Mouse (Mus musculus): ENCODE data around the gene Slc9a5. TPM values are rescaled to one million over a fixed set of nuclear protein-coding genes. Genes with fewer than 3 reads are reported as not detected.

Gene Slc9a5
- total RNA-seq, 1 experiment from 2014 or later: 2.7 TPM

DNA sequence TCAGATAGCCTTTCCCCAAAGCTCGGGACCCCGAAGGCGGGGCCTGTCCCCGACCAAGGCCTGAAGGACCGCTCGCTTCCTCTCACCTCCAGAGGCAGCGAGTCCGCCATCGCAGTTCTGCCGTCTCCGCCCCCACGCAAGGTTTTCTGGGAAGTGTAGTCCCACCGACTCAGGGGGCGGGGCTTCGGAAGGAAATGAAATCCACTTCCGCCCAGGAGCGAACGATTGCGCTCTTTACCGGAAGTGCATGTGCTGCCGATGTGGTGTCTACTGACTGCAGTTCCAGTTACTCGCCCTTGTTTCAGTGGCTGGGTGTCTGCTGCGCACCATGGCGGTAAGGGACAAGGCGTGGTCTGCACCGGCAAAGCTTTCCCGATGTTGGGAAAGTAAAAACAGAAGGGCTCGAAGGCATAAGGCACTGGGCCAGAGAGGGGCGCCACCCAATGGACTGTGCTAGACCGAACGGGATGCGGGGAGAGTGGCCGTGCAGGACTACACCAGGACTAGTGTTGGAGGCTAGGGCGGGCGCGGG lies 22.4 kb upstream of the Slc9a5 start, which contains the start of the genes Lrrc29 and Tmem208:
Lrrc29 (minus strand) TSS at position 138 of the 532 bp plus-strand sequence.
Tmem208 (plus strand) TSS at position 214 of the 532 bp plus-strand sequence.
- peak; percentile 96 for DNase-seq

DNA sequence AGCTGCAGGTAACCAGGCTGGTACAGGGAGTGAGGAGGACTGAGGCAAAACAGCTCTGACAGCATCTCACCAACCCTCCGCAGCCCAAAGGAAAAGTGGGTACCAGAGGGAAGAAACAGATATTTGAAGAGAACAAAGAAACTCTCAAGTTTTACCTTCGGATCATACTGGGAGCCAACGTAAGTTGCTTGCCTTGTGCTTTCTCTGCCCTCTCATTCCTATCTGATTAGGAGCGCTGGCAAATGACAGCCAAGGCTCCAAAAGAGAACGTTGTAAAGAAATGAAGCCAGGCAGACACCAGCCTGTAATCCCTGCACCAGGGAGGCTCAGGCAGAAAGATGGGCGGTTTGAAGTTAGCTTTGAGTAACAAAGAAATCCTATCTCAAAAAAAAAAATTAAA lies 21.7 kb upstream of the Slc9a5 start:
- no peak for DNase-seq

DNA sequence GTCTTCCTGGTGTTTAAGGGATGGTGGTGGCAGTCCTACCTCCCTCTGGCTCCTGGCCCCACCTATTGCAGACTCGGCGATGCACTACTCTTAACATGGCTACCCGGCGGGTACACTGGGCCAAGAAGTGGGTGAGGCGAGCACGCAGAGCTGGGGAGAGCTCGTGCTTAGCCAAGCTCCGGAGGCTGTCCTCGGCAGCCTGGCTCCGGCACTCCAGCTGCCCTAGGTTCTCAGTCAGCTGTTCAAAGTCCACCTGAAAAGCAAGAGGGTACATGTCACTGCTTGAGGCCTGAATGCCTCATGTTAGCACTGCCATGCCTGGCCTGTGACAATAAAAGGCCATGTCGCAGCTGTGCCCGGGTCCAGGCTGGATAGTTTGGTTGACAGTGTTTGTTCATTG lies 18.3 kb upstream of the Slc9a5 start:
- DNase-seq: no peak

DNA sequence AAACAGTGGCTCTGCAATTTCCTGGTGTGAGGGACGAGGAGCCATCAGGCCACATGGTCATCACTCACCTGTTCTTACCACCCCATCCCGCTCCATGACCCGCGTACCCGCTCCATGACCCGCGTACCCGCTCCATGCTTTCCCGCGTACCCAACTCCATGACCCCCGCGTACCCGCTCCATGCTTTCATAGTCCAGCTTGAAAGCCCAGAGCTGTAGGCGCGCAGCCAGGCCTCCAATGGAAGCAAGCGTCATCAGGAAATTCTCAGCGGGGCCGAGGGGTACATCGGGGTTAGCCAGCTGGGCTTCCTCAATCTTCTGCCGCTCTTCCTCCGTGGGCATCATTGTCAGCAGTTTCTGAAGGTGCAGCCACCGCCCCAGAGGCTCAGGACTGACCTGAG lies 17.2 kb upstream of the Slc9a5 start:
- DNase-seq: no peak

DNA sequence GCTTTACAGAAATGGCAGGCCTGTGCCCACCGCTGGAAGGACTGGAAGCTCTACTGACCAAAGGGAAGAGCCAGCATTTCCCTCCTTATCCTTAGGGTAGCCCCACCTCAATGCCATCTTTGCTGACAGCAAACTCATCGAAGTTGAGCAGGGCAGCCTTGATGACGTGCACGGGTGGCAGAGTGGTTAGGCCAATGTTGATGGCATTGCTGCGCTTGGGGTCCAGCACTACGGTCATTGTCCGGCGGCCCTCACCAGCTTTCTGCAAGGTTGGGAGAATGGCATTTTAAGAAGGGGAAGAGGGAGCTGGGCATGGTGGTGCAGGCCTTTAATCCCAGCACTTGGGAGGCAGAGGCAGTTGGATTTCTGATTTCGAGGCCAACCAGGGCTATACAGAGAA lies 16.7 kb upstream of the Slc9a5 start:
- no peak for DNase-seq

DNA sequence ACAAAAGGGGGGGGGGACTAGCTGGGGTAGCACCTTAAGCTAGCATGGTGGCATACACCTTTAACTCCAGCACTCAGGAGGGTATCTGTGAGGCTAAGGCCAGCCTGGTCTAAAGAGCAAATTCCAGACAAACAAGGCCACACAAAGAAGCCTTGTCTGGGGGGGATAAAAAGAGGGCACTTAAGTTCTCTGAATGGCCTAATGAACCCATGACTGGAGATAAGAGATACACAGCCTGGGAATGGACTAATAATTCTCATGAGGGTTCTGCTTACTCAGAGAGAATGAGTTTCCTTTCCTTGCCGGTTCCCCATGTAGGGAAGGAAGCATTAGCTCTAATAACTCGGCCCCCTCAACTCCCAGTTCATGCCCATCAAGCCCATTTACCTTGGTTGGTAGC lies 16.1 kb upstream of the Slc9a5 start:
- DNase-seq: no peak

DNA sequence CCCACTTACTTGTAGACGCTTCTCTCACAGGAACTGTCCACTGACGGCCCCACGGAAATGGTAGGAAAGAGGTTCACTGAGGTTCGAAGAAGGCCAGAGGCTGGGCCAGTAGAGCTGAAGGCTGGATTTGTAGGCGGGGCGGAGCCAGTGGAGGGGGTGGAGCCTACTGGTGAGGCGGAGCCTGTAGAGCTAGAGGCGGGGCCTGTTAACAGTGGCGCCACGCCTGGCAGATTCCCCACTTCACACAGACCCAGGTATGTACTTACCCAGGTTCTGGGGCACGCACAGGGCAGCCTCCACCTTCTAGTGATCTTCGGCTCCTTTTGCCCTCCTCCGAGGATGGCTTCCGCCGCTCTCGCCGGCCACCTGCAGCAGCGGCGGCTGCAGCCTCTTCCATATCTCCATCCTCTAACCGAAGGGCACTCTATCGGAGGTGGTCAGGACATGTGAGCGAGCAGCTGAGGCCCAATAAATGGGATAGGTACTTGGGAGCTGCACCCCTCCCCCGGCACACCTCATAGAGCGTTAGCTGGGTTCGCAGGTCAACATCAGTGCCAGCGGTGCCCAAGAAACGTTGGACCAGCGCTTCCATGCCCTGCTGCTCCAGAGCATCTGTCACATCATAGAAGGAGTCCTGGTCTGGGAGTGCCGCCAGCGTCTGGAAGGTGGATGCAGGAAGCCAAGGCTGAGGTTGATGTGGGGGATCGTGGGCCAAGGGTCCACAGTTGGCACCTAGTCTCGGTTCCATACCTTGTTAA lies 12.1 kb upstream of the Slc9a5 start:
- no peak for DNase-seq

DNA sequence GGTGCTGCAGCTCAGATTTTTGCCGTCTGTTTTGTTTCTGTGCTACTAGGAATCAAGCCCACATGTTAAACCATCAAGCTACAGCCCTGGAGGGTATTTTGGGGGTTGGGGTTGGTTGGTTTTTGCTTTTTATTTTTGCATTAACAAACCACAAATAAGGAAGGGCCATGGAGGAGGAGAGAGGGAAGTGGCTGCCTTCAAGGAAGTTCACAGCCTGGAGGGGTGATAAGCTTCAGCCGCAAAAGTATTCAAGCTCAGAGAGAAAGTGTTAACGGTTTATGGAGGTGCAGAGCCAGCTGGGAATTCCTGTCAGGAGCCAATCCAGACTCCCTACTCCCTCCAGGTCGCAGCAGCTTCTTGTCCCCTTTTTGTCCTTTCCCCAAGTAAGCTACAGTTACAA lies 9.7 kb upstream of the Slc9a5 start:
- no peak for DNase-seq

DNA sequence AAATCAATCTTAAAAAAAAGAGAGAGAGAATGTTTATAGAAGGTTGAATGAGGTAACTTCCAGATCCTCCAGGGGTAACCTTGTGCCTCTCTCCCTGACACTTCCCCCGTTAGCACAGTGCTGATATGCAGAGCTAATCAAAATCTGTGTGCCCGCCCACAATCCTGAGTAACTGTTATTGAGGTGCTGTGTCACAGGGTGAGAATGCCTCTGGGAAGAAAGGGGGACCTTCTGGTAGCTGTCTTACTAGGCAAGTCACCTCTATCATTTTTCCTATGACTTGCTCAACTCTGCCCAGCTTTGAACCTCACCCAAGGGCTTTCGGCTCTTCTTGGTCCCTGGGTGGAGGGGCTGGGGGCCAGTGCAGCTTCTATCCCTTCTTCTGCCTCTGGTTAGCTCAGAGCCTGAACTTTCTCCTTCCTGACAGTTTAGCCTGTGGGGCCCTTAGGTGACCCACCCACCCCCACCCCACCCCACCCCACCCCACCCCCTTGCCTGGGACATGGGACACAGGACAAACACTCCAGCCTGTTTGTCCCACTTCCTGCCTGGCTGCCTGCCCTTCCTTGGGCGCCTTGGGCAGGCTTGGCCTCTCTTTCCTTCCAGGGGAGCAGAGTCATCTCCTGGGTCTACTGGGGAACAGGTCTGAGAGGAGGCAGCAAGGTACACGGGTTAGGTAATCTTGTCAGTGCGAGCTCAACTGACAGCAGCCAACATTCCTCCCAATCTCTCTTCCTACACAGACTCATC lies 8.6 kb upstream of the Slc9a5 start:
- DNase-seq: no peak

DNA sequence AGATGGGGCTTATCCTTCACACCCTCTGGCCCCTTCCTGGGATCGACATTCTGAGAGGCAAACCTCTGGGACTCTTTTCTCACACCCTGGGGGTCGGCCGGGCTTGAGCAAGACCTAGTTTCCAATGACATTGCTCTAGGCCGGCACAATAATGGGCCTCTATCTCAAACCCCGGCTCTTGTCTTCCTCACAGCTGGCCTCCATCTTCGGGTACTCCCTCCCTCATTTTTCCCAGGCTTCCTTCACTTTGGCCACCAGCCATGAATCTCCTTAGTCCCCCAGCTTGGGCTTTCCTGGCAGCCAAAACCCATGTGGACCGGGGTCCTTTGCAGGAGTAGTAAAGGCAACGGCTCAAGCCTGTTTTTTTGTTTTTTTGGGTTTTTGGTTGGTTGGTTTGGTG lies 7.2 kb upstream of the Slc9a5 start:
- DNase-seq: no peak

DNA sequence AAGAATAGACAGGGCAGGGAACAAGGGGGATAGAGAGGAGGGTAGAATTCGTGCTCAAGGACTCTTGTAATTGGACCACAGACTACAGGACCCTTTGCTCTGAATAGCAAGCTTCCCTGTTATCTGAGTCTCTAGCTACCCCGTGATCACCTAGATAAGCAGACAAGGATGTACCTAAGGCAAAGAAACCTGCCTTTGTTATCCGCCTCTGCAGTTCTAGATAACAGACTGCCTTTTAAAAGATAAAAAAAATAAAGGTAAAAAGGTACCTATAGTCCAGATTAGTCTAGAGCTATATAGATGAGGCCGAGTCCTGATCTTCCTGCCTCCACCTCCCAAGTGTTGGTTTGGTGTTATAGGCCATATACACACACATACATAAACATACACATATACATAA lies 5.9 kb upstream of the Slc9a5 start:
- DNase-seq: no peak

DNA sequence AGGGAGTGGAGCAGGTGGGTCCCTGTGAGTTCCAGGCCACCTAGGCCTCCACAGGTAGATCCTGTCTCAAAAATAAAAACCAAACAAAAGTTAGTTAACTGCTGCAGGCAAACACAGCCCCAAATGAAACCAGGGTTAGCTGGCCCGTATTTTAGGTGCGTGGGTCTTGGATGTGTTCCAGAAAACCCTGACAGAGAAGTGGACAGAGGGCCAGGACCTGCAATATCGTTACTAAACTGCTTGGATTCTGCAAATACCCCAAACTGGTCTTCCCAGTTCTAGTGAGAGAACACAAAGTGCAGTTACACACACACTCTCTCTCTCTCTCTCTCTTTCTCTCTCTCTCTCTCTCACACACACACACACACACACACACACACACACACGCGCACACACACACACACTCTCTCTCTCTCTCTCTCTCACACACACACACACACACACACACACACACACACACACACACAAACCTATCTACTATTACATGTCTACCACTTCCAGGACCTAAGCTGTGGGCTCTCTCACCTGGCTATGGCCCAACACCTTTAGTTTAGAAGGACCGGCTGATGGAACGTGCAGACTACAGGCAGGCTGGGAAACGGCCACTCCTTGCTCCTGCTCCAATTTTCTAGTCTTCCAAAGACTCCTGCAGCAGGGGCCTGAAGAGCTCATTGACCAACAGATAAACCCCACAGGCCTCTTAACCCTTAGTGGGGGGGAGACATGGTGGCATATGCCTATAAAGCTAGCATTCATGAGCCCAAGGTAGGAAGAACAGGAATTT lies 4.7 kb upstream of the Slc9a5 start:
- no peak for DNase-seq

DNA sequence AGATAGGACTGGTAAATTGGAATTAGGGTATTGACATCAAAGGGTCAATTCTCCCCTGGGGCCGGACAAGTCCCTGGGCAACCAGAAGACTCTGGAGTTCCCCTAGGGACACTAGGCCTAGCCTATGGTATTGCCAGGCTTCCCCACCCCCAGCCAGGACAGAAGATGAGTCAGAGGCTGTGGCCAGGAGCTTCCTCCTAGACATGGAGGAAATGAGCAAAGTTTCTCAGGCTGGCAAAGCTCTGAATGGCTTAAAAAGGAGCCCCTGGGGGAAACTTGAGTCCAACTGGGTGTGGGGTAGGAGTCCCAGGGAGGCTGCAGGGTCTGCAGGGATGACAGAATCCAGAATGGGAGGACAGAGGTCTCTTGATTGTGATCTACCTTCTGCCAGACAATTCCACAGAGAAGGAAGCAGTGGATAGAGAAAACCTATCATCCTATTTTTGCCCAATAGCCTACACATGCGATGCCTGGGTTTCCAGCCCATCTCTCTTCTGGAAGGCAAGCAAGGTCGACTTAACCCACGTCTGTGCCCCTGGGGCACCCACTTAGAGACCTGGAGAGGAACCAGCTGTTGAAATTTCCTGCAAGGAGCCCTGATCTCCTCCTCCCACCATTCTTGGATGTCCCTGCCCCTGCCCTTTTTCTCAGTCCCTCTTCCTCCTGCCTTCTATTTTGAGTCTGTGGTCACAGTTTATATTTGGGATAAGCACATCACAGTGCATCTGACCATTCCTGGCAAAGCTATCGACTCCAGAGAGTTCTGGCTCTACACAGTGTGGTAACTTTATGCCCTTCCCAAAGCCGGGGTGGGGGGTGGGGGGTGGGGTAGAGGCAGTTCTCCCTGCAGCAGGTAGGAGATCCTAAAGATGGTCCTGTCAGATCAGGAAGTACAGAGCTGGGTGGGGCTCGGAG lies 3.3 kb upstream of the Slc9a5 start:
- DNase-seq: peak; percentile 53

DNA sequence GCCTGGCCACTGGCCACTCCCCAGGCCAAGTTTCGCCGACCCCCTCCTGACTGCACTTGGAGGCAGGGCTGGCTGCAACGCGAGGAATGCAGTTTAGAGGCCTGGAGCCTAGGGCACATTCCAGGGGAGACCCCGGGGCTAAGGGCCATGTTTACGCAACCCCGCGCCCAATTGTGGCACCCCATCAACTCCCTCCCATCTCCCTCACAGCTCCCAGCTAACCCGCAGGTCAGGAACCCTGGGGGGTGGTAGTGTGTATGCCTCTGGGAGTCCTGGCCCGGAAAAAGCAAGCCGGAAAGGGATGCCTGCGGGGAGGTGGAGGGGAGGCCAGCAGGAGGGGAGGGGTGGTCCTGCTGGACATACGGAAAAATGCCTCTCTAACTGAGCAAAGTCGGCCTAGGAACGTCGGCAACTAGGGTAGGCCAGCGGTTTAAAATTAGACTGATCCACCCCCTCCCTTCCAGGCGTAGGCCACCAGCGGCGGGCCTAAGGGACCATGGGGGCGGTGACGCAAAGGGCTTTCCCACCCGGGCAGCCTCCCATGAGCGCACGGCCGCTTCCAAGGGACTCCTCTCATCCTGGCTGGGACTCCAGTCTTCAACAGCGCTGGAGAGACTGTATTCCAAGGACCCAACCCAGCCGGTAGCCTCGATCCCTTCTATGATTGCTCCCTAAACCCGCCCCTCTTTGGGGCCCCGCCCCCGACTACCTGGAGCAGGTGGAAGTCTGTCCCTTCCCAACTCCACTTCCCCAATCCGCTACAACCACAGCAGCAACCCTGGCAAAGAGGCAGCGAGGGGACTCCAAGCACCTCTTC lies 1.8 kb upstream of the Slc9a5 start:
- peak; percentile 53 for DNase-seq

DNA sequence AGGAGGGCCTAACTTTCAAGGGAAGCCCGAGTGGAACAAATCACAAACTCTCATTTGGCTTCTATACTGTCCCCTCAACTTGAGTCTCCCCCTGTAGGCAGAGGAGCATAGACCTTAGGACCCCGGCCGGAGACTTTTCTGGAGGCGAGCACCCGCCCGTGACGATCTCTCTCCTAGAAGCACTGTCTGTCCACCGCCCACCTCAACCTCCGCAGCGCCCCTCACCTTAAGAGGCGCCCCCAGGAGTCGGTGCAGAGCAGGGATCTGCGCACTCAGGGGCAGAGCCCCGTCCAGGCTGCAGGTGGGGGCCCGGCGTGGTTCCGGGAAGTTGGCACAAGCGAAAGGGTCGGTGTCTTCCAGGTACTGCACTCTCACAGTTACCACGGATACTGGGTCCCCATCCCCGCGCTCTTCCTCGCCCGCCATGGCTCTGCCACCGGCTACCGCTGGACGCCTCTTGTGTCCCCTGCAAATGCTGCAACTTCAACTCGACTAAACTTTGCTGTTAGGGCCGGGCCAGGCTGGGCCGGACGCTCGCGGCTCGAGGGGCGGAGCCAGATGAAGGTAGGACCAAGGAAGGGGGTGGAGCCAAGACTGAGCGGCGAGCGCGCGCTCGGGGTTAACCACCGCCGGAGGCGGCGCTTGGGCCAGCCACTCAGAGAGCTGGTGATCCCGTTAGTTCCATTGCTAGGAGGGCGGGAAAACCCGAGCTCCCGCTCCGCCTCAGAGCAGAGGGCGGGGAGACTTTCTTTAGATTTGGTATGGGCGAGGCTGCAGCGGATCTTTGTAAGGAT lies 1.0 kb upstream of the Slc9a5 start, which contains the start of gene Fhod1:
Fhod1 (minus strand) TSS at position 526 of the 794 bp plus-strand sequence.
- DNase-seq: peak; percentile 95

DNA sequence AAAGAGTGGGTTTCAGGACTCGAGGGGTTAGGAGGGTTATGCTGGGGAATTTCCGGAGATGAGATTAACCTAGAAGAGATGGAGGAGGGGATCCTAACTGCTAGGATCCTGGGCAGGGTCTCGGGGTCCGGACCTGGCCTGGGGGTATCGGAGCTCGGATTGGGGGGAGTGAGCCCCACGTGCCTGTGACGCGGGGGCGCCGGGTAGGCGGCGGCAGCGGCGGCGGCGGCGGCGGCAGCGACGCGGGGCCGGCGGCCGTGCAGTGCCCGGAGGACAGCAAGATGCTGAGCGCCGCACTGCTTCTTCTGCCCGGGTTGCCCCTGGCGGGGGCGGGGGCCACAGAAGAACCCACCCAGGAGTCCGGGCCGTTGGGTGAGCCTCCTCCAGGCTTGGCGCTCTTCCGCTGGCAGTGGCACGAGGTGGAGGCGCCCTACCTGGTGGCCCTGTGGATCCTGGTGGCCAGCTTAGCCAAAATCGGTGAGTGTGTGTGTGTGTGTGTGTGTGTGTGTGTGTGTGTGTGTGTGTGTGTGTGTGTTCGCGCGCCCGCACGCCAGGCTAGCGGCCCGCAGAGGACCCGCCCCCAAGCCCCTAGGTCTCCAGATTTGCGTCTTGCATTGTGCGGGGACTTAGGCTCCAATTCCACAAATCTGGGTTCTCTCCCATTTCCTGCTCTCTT lies 591 bp downstream of the Slc9a5 start:
- no peak for DNase-seq

DNA sequence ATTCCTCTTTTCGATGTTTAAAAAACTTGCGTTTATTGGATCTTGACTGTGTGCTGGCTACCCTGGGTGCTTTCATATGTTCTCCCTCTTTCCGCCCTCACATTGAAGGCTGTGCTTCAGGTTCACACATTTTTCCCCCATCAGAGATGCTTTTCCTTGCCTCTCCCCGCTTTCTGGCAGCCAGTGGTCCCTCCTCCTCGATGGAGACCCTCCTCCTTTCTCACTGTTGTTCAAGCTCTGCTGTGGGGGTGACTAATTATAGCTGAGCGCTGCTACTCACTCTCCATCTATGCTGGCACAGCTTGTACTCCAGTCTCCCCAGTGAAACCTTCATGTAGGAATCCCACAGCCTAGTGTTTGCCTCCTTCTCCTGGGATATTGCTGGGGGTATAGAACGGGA lies 1.5 kb downstream of the Slc9a5 start:
- no peak for DNase-seq

DNA sequence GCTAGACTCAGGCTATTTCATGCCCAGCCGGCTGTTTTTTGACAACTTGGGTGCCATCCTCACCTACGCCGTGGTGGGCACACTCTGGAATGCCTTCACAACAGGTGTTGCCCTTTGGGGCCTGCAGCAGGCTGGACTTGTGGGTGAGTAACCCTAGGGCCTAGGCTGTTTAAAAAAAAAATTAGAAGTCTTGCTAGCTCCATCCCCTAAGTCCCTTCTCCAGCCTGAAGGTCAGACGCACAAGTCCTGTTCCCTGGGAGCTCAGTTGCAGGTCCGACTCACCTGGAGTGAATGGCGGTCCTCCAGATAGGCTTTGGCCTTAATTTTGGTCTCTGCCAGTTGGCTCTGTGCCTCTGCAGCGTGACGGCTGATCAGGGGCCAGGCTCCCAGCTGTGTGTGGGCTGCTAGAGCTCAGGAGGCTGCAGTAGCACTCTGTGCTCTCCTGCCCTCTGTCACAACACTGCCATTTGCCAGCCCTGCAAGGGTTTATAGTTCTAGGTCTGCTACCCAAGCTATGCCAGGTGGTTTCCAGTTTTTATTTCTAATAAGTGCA lies 5.0 kb downstream of the Slc9a5 start:
- no peak for DNase-seq

DNA sequence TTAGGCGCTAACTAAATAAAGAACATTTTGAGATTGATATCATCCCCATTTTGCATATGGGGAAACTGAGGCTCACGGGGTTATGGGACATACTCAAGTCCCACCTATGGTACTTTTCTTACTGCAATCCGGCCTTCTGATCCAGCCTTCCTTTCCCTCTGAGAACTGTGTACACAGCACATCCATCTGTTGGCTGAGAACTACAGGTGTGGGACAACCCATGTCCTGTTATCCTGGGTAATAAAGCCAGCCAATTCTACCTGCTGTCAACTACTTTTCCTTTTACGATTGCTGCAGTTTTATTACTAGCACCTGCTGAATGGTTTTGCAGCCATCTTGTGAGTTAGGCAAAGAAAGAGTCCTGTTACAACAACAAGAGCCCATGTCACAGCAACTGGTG lies 5.9 kb downstream of the Slc9a5 start:
- DNase-seq: no peak
